Mouse (Mus musculus) lung, postnatal 36 days (tissue): ENCODE data around the gene Hcn3.

Source experiments
- DNase-seq: peaks from one replicate; pipeline ENCODE4 v3.0.0; 2022; ENCODE audit warnings: mixed read lengths

The Hcn3 gene

GRCm38 (mm10) chr3:89136365-89136764 lies 23.6 kb downstream of the Hcn3 start:
- no peak for DNase-seq

DNA sequence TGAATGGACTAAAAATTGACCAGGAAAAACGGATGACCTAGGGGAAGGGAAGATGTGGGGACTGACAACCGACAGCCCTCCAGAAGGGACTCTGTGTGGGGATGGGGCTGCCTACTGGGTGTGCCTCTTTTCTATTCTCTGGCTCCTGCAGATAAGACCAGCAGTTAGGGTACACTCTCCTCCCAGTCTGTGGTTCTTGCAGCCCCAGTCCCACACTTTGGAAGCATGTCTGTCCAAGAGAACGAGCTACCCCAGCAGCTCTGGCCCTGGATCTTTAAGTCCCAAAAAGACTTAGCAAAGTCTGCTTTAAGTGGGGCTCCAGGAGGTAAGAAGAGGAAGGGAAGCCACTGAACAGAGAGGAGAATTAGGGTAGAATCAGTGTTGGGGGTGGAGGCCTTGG lies 24.0 kb downstream of the Hcn3 start, which contains the start of gene Pklr:
Pklr (plus strand) TSS at position 185 of the 400 bp plus-strand sequence.
- DNase-seq: no peak

GRCm38 (mm10) chr3:89133752-89134151 lies 26.2 kb downstream of the Hcn3 start:
- no peak for DNase-seq

DNA sequence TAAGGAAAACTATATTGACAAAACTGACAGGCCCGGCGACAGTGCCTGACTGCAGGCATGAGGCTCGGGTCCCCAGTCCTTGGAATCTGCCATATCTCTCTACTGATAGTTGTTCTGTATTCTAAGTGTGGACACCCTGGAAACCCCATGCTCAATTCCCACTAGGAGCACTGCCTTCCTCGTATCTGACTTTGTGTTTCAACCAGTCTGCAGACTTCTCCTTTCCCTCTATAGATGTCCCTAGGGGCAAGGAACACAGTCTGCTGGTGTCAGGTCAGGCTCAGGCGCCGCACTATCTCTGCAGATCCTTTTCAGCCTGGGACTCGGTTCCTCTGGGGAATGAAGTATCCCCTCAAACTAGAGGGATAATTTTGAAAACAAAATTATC lies 26.9 kb downstream of the Hcn3 start:
- DNase-seq: no peak

DNA sequence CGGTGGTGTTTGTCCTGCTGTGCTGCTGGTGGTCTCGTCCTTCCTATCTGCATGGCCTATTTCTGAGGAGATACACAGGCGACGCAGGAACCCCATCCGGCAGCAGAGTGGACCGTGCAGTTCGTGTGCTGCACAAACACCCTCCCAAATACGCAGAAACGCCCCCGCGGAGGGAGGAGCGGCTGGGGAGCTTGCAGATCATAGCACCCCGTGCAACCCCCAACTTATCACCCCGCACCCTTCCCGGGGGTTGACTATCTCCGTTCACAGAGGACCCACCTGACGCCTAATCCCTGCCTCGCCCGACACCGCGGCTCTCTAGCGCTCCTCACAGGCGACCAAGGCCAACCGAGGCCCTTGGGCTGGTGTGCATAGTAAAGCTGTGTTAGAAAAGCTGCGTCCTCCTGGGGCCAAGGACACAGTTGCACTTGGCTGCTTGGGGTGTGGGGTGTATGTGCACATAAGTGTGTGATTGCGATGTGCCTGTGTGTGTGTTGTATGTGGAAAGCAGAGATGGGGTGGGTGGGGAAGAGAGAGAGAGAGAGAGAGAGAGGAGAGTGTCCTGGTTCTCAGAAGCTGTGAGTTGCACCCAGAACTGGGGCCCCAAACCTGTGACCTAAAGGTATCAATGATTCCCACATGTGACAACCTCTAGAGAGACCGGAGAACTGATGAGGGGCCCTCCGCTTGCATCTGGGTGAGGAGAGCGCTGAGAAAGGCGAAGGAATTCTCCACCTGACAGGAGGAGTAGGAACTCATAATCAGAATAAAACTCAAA lies 27.5 kb downstream of the Hcn3 start:
- DNase-seq: peak; percentile 23

DNA sequence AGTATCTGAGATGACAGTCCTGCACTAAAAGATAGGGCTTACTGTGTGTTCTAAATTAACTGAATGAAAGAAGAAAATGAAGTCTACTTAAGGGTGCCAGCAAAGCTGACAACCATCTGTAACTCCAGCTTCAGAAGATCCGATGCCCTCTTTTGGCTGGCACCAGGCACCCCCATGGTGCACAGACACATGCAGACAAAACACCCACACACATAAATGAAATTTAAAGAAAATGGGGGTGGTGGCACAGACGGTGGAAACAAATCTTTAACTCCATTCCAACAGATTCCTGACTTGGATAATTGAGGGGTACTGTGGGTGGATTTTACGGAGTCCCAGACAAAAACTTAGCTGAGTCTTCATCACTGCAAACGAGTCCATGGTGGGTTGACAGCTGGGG lies 28.2 kb downstream of the Hcn3 start:
- no peak for DNase-seq

- no peak for DNase-seq
Measured at GRCm38 (mm10) chr3:89129908-89130307, 30.1 kb downstream of the Hcn3 start.

DNA sequence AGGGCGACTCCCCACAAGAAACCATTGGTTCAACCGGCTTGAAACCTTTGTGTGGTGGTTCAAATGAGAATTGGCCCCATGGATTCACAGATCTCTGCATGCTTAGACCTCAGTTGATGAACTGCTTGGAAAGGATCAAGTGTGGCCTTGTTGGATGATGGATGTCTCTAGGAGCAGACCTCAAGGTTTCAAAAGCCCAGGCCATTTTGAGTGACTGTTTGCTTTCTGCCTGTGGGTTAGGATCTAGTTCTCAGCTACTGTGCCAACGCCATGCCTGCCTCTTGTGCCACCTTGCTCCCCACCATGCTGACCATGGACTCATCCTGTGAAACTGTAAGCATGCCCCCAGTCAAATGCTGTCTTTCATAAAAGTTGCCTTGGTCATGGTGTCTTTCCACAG lies 34.0 kb downstream of the Hcn3 start:
- no peak for DNase-seq

GRCm38 (mm10) chr3:89124241-89124640 lies 35.8 kb downstream of the Hcn3 start:
- DNase-seq: no peak

DNA sequence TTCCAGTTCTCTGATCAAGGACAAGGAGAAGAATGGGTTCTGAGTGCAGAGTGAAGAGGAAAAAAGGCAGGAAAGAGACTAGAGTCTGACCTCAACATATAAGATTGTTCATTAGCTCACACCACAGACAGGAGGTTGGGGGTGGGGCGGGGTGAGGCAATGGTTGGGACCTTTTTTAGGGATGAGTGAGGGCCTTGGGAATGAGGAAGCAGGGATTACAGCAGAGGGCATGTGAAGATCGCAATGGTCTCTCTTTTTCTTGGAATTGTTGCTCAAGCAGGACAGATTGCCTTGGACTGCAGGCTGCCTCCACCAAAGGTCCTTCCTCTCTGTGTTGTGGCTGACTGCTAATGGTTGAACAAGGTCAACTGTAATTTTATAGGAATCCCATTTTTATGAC lies 36.7 kb downstream of the Hcn3 start:
- peak; percentile 58 for DNase-seq

DNA sequence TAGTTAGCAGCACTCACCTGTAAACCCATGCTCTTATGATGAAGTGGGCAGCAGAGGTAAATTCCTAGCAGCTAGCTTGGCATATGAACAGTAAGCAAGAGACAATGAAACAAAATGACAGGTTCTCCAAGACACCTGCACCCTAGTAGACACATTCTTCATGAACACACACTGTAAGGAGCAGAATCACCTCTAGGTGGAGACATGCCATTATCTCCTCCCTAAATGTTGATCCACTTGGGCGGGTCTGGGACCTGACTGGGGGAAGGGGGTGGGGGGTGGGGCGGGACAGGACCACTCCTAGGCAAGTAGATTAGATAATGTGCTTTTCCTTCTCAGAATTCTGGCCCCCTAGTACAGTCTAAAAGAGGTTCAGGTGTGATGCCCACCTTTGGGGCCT lies 44.5 kb downstream of the Hcn3 start:
- DNase-seq: peak; percentile 72

- DNase-seq: peak; percentile 30
Measured at GRCm38 (mm10) chr3:89113058-89113457, 46.9 kb downstream of the Hcn3 start.

GRCm38 (mm10) chr3:89108146-89108545 lies 51.9 kb downstream of the Hcn3 start:
- DNase-seq: no peak

- DNase-seq: no peak
Measured at GRCm38 (mm10) chr3:89107545-89107944, 52.5 kb downstream of the Hcn3 start.

- DNase-seq: no peak
Measured at GRCm38 (mm10) chr3:89106881-89107280, 53.1 kb downstream of the Hcn3 start.

- no peak for DNase-seq
Measured at GRCm38 (mm10) chr3:89103291-89103595, 56.8 kb downstream of the Hcn3 start.

GRCm38 (mm10) chr3:89102495-89103290 lies 57.3 kb downstream of the Hcn3 start:
- DNase-seq: no peak

- peak; percentile 100 for DNase-seq
Measured at GRCm38 (mm10) chr3:89101812-89102494, 58.0 kb downstream of the Hcn3 start, which contains the start of gene Fdps. TSS of gene Fdps (minus strand) at chr3:89101959.

DNA sequence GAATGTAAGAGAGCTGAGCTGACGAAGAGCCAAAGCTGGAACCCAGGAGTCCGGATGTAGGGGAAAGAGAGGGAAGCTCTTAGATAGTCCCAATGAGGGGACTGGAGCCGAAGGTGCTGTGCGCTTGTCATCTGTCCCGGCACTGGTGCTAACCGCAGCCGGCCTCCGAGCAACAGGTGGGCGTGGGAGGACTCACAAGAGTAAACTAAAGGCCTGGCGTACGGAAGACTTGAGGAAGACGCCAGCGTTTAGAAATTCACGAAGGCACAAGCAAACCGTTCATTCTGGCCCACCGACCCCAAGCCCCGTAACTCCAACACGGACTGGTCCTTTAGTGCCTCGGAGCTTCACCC lies 58.6 kb downstream of the Hcn3 start:
- DNase-seq: peak; percentile 23

DNA sequence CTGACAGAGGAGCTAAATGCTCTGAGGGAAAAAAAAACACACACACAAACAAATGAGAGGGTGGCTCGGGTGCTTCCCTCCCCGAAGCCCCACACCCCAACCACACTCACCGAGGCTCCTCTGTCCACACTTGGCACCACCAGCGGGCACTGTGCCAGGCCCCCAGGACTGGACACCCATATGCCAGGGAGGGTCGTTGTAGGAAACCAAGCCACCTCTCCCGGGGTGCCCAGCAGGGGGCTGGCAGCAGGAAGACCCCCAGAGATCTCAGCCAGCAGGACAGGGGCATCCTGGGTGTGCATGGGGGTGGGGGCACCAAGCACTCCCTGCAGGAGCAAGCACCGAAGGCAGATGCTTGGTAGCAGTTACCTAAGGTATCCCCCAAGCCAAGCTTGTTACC lies 59.2 kb downstream of the Hcn3 start, which contains the start of gene Gm43738:
Gm43738 (minus strand) TSS at position 289 of the 400 bp plus-strand sequence.
- DNase-seq: no peak
